Mouse (Mus musculus) liver, adult (tissue): Measurements from ENCODE around the gene Magea4.

ENCODE experiments used
- GATA4 ChIP-seq: IDR thresholded peaks from 2 replicates; pipeline ENCODE4 v1.6.1; 2014; ENCODE audit warnings: mild to moderate bottlenecking, low read length; ENCODE audit not compliant: insufficient replicate concordance

The Magea4 gene

GRCm38 (mm10) chrX:72221717-72222116, at the start of gene Magea4:
Gene Magea4, plus strand, starts transcription at chrX:72222017.
- TF ChIP-seq GATA4: no peak

DNA sequence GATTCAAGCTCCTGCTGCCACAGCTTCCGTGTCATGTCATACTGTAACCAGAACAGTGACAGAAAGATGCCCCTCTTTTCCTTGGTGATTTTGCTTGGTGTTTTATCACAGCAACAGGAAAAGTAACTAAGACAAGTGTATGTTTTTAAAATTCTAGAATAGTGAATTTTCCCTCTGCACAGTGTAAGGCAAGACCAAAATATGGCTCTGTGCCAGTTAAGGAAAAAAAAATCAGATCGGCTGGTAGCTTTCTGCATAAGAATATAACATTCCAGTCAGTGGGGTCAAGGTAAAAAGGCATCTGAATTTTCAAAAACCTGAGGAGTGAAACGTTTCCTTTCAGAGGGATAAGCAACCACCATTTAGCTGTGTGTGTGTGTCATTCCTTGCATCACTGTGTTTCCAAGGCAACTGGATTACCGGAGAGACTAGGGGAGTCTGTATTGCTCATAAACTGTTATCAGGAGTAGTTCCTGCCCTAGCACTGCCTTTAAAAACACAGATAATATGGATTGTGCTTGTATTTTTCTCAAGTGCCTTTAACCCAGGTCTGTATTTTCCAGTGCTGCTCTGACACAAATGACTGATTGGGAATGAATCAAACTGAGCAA, 18.8 kb upstream of the Magea4 start:
- TF ChIP-seq GATA4: no peak

- TF ChIP-seq GATA4: no peak
Measured at GRCm38 (mm10) chrX:72270637-72271036, 48.8 kb downstream of the Magea4 start.
